Mouse (Mus musculus): ENCODE measurements around the gene Arap1. TPM values are rescaled to one million over a fixed set of nuclear protein-coding genes. Genes with fewer than 3 reads are reported as not detected.

The Arap1 gene
- polyA plus RNA-seq, 1 experiment from 2014 or later, result 13.1 TPM

- H3K27me3 ChIP-seq, result no peaks in the 10 kb centered on the region
- H3K9me3 ChIP-seq (replicated peaks), result no peaks in the 10 kb centered on the region
- peaks cover 52% of the 10 kb centered on the region for H3K4me1 ChIP-seq (replicated peaks)
- peak overlapping the region; percentile 45; the same call in 1 of the 2 replicates for H3K9ac ChIP-seq
- ATAC-seq (ENCODE audit: low read depth) (0 out of 2 replicates have a peak, but pooled peaks have one; percentile 7), DNase-seq (no peak)
- H3K4me2 ChIP-seq, result peak overlapping the region; percentile 54
- H3K27ac ChIP-seq, result peak overlapping the region; percentile 70
- H3K4me3 ChIP-seq (replicated peaks), result no peak overlapping the region
- H3K36me3 ChIP-seq, result peaks cover 7% of the 10 kb centered on the region; the same call in 1 of the 2 replicates
- 55% methylated on average over 5 of the region's 5 CpGs for WGBS (ENCODE audit: insufficient replicate concordance)
These were observed 31.1 kb downstream of the Arap1 start for GRCm38 (mm10) chr7:101378796-101379465.

GRCm38 (mm10) chr7:101379732-101380131 lies 31.9 kb downstream of the Arap1 start:
- H3K9ac ChIP-seq, result peak overlapping the region; percentile 14; the same call in 1 of the 2 replicates
- peaks cover 59% of the 10 kb centered on the region for H3K4me1 ChIP-seq (replicated peaks)
- WGBS (ENCODE audit: insufficient replicate concordance), result 58% methylated on average over 2 of the region's 2 CpGs
- no peaks in the 10 kb centered on the region for H3K9me3 ChIP-seq (replicated peaks)
- H3K36me3 ChIP-seq, result peaks cover 7% of the 10 kb centered on the region; the same call in 1 of the 2 replicates
- no peak overlapping the region for H3K27ac ChIP-seq
- ATAC-seq (ENCODE audit: low read depth) (no peak), DNase-seq (no peak)
- H3K4me3 ChIP-seq (replicated peaks), result no peak overlapping the region
- no peaks in the 10 kb centered on the region for H3K27me3 ChIP-seq
- H3K4me2 ChIP-seq, result peak overlapping the region; percentile 54; the same call in 1 of the 2 replicates

GRCm38 (mm10) chr7:101381512-101381911 lies 33.6 kb downstream of the Arap1 start:
- 72% methylated on average over 6 of the region's 6 CpGs for WGBS (ENCODE audit: insufficient replicate concordance)
- Histone ChIP-seq H3K27me3 (no peaks in the 10 kb centered on the region), H3K36me3 (peaks cover 7% of the 10 kb centered on the region), H3K27ac (no peak overlapping the region), H3K4me1 (replicated peaks) (peaks cover 76% of the 10 kb centered on the region), H3K4me2 (no peak overlapping the region), H3K9me3 (replicated peaks) (no peaks in the 10 kb centered on the region), H3K4me3 (replicated peaks) (no peak overlapping the region), H3K9ac (no peak overlapping the region)
- no peak for ATAC-seq (ENCODE audit: low read depth)
- DNase-seq, result no peak

- no peaks in the 10 kb centered on the region for H3K27me3 ChIP-seq
- H3K36me3 ChIP-seq, result peaks cover 13% of the 10 kb centered on the region
- ATAC-seq (ENCODE audit: low read depth) (no peak), DNase-seq (no peak)
- no peak overlapping the region for H3K9ac ChIP-seq
- no peaks in the 10 kb centered on the region for H3K9me3 ChIP-seq (replicated peaks)
- no peak overlapping the region for H3K4me2 ChIP-seq
- H3K27ac ChIP-seq, result no peak overlapping the region
- no peak overlapping the region for H3K4me3 ChIP-seq (replicated peaks)
- peaks cover 70% of the 10 kb centered on the region for H3K4me1 ChIP-seq (replicated peaks)
- 53% methylated on average over 8 of the region's 8 CpGs for WGBS (ENCODE audit: insufficient replicate concordance)
These were observed 34.5 kb downstream of the Arap1 start for GRCm38 (mm10) chr7:101382378-101382777.

GRCm38 (mm10) chr7:101383756-101384155 lies 35.9 kb downstream of the Arap1 start:
- Histone ChIP-seq H3K9ac (no peak overlapping the region), H3K4me1 (replicated peaks) (peaks cover 58% of the 10 kb centered on the region), H3K4me3 (replicated peaks) (no peak overlapping the region), H3K9me3 (replicated peaks) (no peaks in the 10 kb centered on the region), H3K27me3 (no peaks in the 10 kb centered on the region), H3K4me2 (no peak overlapping the region), H3K27ac (no peak overlapping the region), H3K36me3 (peaks cover 26% of the 10 kb centered on the region)
- ATAC-seq (ENCODE audit: low read depth) (no peak), DNase-seq (no peak)
- WGBS (ENCODE audit: insufficient replicate concordance), result 40% methylated on average over 3 of the region's 3 CpGs

- Histone ChIP-seq H3K4me1 (replicated peaks) (peaks cover 54% of the 10 kb centered on the region), H3K36me3 (peaks cover 31% of the 10 kb centered on the region), H3K9me3 (replicated peaks) (no peaks in the 10 kb centered on the region), H3K4me2 (0 out of 2 replicates have a peak overlapping the region, but pooled peaks have one; percentile 30), H3K9ac (0 out of 2 replicates have a peak overlapping the region, but pooled peaks have one; percentile 45), H3K27ac (peak overlapping the region; percentile 69), H3K27me3 (no peaks in the 10 kb centered on the region), H3K4me3 (replicated peaks) (no peak overlapping the region)
- ATAC-seq (ENCODE audit: low read depth), result no peak
- WGBS (ENCODE audit: insufficient replicate concordance), result 52% methylated on average over 10 of the region's 10 CpGs
- DNase-seq, result no peak
These were observed 37.1 kb downstream of the Arap1 start for GRCm38 (mm10) chr7:101384931-101385330.

GRCm38 (mm10) chr7:101385331-101385733 lies 37.5 kb downstream of the Arap1 start:
- Histone ChIP-seq H3K4me1 (replicated peaks) (peaks cover 56% of the 10 kb centered on the region), H3K9ac (peak overlapping the region; percentile 45; the same call in 1 of the 2 replicates)
- WGBS (ENCODE audit: insufficient replicate concordance), result 24% methylated on average over 6 of the region's 6 CpGs

GRCm38 (mm10) chr7:101385866-101386452 lies 38.1 kb downstream of the Arap1 start:
- no peak overlapping the region for H3K4me3 ChIP-seq (replicated peaks)

More at GRCm38 (mm10) chr7:101385331-101385733, 37.5 kb downstream of the Arap1 start:
- Histone ChIP-seq H3K9me3 (replicated peaks) (no peaks in the 10 kb centered on the region), H3K4me2 (peak overlapping the region; percentile 30), H3K36me3 (peaks cover 35% of the 10 kb centered on the region), H3K27ac (peak overlapping the region; percentile 69), H3K4me3 (replicated peaks) (no peak overlapping the region), H3K27me3 (no peaks in the 10 kb centered on the region)
- DNase-seq (no peak), ATAC-seq (ENCODE audit: low read depth) (peak; percentile 52)

GRCm38 (mm10) chr7:101389256-101389655 lies 41.4 kb downstream of the Arap1 start:
- no peak overlapping the region for H3K4me3 ChIP-seq (replicated peaks)
- peaks cover 56% of the 10 kb centered on the region for H3K36me3 ChIP-seq
- ATAC-seq (ENCODE audit: low read depth), result no peak
- peak overlapping the region; percentile 29 for H3K27ac ChIP-seq
- no peaks in the 10 kb centered on the region for H3K27me3 ChIP-seq
- H3K4me2 ChIP-seq, result no peak overlapping the region
- no peak overlapping the region for H3K9ac ChIP-seq
- H3K9me3 ChIP-seq (replicated peaks), result no peaks in the 10 kb centered on the region
- WGBS (ENCODE audit: insufficient replicate concordance), result 20% methylated on average over 6 of the region's 6 CpGs
- DNase-seq, result no peak
- H3K4me1 ChIP-seq (replicated peaks), result peaks cover 50% of the 10 kb centered on the region

More at GRCm38 (mm10) chr7:101385866-101386452, 38.1 kb downstream of the Arap1 start:
- H3K27me3 ChIP-seq, result no peaks in the 10 kb centered on the region
- peak overlapping the region; percentile 45; the same call in 1 of the 2 replicates for H3K9ac ChIP-seq
- no peak for ATAC-seq (ENCODE audit: low read depth)
- 57% methylated on average over 10 of the region's 10 CpGs for WGBS (ENCODE audit: insufficient replicate concordance)
- peaks cover 40% of the 10 kb centered on the region for H3K36me3 ChIP-seq
- peak overlapping the region; percentile 30 for H3K4me2 ChIP-seq
- H3K4me1 ChIP-seq (replicated peaks), result peaks cover 62% of the 10 kb centered on the region
- no peaks in the 10 kb centered on the region for H3K9me3 ChIP-seq (replicated peaks)
- DNase-seq, result no peak
- peak overlapping the region; percentile 69 for H3K27ac ChIP-seq

- H3K9ac ChIP-seq, result no peak overlapping the region
- H3K27me3 ChIP-seq, result no peaks in the 10 kb centered on the region
- no peak overlapping the region for H3K4me2 ChIP-seq
- H3K4me3 ChIP-seq (replicated peaks), result no peak overlapping the region
- ATAC-seq (ENCODE audit: low read depth), result no peak
- H3K27ac ChIP-seq, result 0 out of 2 replicates have a peak overlapping the region, but pooled peaks have one; percentile 9
- H3K4me1 ChIP-seq (replicated peaks), result peaks cover 29% of the 10 kb centered on the region
- peaks cover 70% of the 10 kb centered on the region for H3K36me3 ChIP-seq
- H3K9me3 ChIP-seq (replicated peaks), result no peaks in the 10 kb centered on the region
- no peak for DNase-seq
- 82% methylated on average over 4 of the region's 4 CpGs for WGBS (ENCODE audit: insufficient replicate concordance)
These were observed 44.1 kb downstream of the Arap1 start for GRCm38 (mm10) chr7:101391909-101392479.

GRCm38 (mm10) chr7:101393015-101393414 lies 45.1 kb downstream of the Arap1 start:
- peak overlapping the region; percentile 75 for H3K27ac ChIP-seq
- no peaks in the 10 kb centered on the region for H3K27me3 ChIP-seq
- DNase-seq (no peak), ATAC-seq (ENCODE audit: low read depth) (no peak)
- H3K9me3 ChIP-seq (replicated peaks), result no peaks in the 10 kb centered on the region
- peaks cover 74% of the 10 kb centered on the region for H3K36me3 ChIP-seq
- H3K9ac ChIP-seq, result no peak overlapping the region
- peaks cover 29% of the 10 kb centered on the region for H3K4me1 ChIP-seq (replicated peaks)
- H3K4me2 ChIP-seq, result no peak overlapping the region
- WGBS (ENCODE audit: insufficient replicate concordance), result 51% methylated on average over 4 of the region's 4 CpGs
- H3K4me3 ChIP-seq (replicated peaks), result no peak overlapping the region

Measured in liver, embryonic 13.5 days (tissue).